Mouse (Mus musculus) forebrain, embryonic 15.5 days (tissue): ENCODE data around the gene Itga10. TPM values are rescaled to one million over a fixed set of nuclear protein-coding genes. Genes with fewer than 3 reads are reported as not detected.

ENCODE experiments used
- ATAC-seq: fragments of 200-750 bp; cut with Nextera tagmentation; replicated peaks from 2 replicates; pipeline ENCODE4 v1.8.0; 2017; ENCODE audit warnings: mild to moderate bottlenecking, moderate TSS enrichment, moderate library complexity
- H3K27ac ChIP-seq: fragments of 300-500 bp; sonication (generic); replicated peaks from 2 replicates; pipeline ENCODE4 v1.5.1; 2015; ENCODE audit warnings: mild to moderate bottlenecking, inconsistent platforms
- H3K27me3 ChIP-seq: fragments of 300-500 bp; sonication (generic); 2 replicates; pipeline ENCODE4 v1.6.1; 2015; ENCODE audit warnings: inconsistent platforms
- H3K36me3 ChIP-seq: fragments of 300-500 bp; sonication (generic); 2 replicates; pipeline ENCODE4 v1.6.1; 2015; ENCODE audit warnings: mild to moderate bottlenecking, inconsistent platforms
- H3K4me1 ChIP-seq: fragments of 300-500 bp; sonication (generic); 2 replicates; pipeline ENCODE4 v1.6.1; 2015; ENCODE audit warnings: inconsistent platforms
- H3K4me2 ChIP-seq: fragments of 300-500 bp; sonication (generic); replicated peaks from 2 replicates; pipeline ENCODE4 v1.6.1; 2015; ENCODE audit warnings: mild to moderate bottlenecking, inconsistent platforms
- H3K4me3 ChIP-seq: fragments of 300-500 bp; sonication (generic); 2 replicates; pipeline ENCODE4 v1.5.1; 2015; ENCODE audit warnings: mild to moderate bottlenecking, inconsistent platforms
- H3K9ac ChIP-seq: fragments of 300-500 bp; sonication (generic); replicated peaks from 2 replicates; pipeline ENCODE4 v1.6.1; 2015; ENCODE audit warnings: mild to moderate bottlenecking, inconsistent platforms
- H3K9me3 ChIP-seq: fragments of 300-500 bp; sonication (generic); 2 replicates; pipeline ENCODE4 v1.6.1; 2016; ENCODE audit warnings: inconsistent platforms
- WGBS: fragments of 180-500 bp; shearing (Covaris S2); methylation state at CpG from one replicate; pipeline ENCODE4 v1.1.7; 2015; ENCODE audit warnings: mixed read lengths; 5-methylcytosine and 5-hydroxymethylcytosine counted together
- polyA plus RNA-seq: library from polyadenylated mRNA; unstranded; fragments of >200 nt; fragmentation: Nextera tagmentation; extraction: Ambion mirVana; gene quantifications from 2 replicates; pipeline ENCODE4 v1.2.1, GENCODE M21; 2015

Gene Itga10
- 0.55 and 0.65 TPM in 2 replicates for polyA plus RNA-seq

DNA sequence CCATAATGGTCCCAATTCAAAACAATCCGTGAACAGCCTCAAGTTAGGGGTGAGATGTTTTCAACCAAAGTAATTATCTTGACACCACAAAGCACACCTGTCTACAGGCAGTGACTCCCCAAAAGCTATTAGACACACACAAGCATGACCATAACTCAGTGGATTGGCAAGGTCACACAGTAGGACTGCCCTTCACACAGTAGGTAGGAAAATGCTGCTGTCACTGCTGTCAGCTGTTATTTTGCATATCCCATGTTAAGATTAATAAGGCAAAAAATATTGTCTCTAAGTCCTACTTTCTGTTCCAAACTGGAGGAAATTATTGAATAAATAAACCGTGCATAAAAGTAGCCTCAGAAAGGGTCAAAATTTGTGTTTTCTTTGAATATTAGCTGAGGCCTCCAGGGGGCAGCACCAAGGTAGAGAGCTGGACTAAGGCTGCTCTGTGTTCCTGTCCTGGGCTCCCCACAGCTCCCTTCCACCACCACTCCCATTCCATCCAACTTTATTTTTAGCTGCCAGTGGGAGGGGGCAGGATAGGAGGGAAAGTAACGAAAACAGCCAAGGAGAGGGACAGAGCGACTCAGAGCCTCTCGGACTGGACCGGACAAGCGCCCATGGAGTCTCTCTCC lies at the start of gene Itga10:
Itga10 (plus strand) TSS at position 567 of the 632 bp plus-strand sequence.
- H3K9ac ChIP-seq: no peak within 1 kb of the TSS
- H3K36me3 ChIP-seq: peaks cover 21% of the 10 kb centered on the region
- no peak for ATAC-seq

GRCm38 (mm10) chr3:96595661-96596060 lies 49.7 kb upstream of the Itga10 start:
- ATAC-seq: no peak
- Histone ChIP-seq H3K4me2 (peak overlapping the region; percentile 98), H3K4me1 (peaks cover 67% of the 10 kb centered on the region), H3K4me3 (peak overlapping the region; percentile 55), H3K9me3 (no peaks in the 10 kb centered on the region), H3K27ac (peak overlapping the region; percentile 78), H3K27me3 (no peaks in the 10 kb centered on the region), H3K36me3 (no peaks in the 10 kb centered on the region), H3K9ac (0 out of 2 replicates have a peak overlapping the region, but pooled peaks have one; percentile 70)
- 28% methylated on average over 6 of the region's 6 CpGs for WGBS

More for the DNA sequence above, at the start of gene Itga10:
- no peak within 1 kb of the TSS for H3K4me2 ChIP-seq
- 64% methylated on average over 7 of the region's 7 CpGs for WGBS
- no peaks in the 10 kb centered on the region for H3K27me3 ChIP-seq
- H3K4me3 ChIP-seq: no peak within 1 kb of the TSS
- no peaks in the 10 kb centered on the region for H3K4me1 ChIP-seq
- H3K9me3 ChIP-seq: no peaks in the 10 kb centered on the region
- no peak within 1 kb of the TSS for H3K27ac ChIP-seq

GRCm38 (mm10) chr3:96596228-96596707 lies 49.1 kb upstream of the Itga10 start, which contains the start of gene Ankrd34a:
Ankrd34a (plus strand) TSS chr3:96596636.
- peaks cover 68% of the 10 kb centered on the region for H3K4me1 ChIP-seq
- WGBS: 1% methylated on average over 21 of the region's 23 CpGs
- peak within 1 kb of the TSS; percentile 70 for H3K9ac ChIP-seq
- H3K27ac ChIP-seq: peak within 1 kb of the TSS; percentile 78
- no peak for ATAC-seq
- no peaks in the 10 kb centered on the region for H3K36me3 ChIP-seq
- H3K27me3 ChIP-seq: no peaks in the 10 kb centered on the region
- peak within 1 kb of the TSS; percentile 55 for H3K4me3 ChIP-seq
- no peaks in the 10 kb centered on the region for H3K9me3 ChIP-seq
- peak within 1 kb of the TSS; percentile 98 for H3K4me2 ChIP-seq

DNA sequence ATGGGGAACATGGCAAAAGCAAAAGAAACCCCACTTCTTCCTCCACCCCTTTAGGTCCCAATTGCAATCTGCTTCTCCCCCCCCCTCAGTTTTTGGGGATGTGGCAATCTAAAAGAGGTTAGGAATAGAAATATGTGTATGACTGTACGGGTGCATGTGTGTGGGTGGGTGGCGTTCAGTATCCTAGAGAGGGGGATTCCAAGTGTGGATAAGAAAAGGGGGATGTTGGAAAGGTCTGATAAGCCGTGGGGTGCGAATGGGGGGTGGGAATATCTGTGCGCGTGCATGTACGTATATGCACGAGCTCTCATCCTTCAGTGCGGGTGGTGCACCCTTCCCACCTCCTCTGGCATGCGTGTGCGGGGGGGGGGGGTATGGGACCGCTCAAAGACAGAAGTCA lies 48.5 kb upstream of the Itga10 start:
- H3K9me3 ChIP-seq: no peaks in the 10 kb centered on the region
- H3K4me1 ChIP-seq: peaks cover 67% of the 10 kb centered on the region
- H3K4me2 ChIP-seq: peak overlapping the region; percentile 98
- under 1% methylated on average over 12 of the region's 12 CpGs for WGBS
- peak overlapping the region; percentile 70 for H3K9ac ChIP-seq
- no peaks in the 10 kb centered on the region for H3K27me3 ChIP-seq
- no peak for ATAC-seq
- H3K36me3 ChIP-seq: no peaks in the 10 kb centered on the region
- peak overlapping the region; percentile 78 for H3K27ac ChIP-seq
- peak overlapping the region; percentile 55 for H3K4me3 ChIP-seq

DNA sequence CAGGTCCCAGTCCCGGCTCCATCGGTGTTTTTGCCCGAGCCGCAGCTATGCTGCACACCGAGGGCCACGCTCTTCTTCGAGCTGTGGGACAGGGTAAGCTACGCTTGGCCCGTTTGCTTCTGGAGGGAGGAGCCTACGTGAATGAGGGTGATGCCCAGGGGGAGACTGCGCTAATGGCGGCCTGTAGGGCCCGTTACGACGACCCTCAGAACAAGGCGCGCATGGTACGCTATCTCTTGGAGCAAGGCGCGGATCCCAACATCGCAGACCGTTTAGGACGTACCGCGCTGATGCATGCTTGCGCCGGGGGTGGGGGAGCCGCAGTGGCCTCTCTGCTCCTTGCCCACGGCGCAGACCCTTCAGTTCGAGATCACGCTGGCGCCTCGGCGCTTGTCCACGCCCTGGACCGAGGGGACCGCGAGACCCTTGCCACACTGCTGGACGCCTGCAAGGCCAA lies 47.9 kb upstream of the Itga10 start:
- H3K4me3 ChIP-seq: peak overlapping the region; percentile 55
- peak overlapping the region; percentile 78 for H3K27ac ChIP-seq
- no peaks in the 10 kb centered on the region for H3K36me3 ChIP-seq
- under 1% methylated on average over 40 of the region's 40 CpGs for WGBS
- H3K4me1 ChIP-seq: peaks cover 69% of the 10 kb centered on the region
- peak overlapping the region; percentile 70 for H3K9ac ChIP-seq
- no peak for ATAC-seq
- no peaks in the 10 kb centered on the region for H3K9me3 ChIP-seq
- H3K27me3 ChIP-seq: no peaks in the 10 kb centered on the region
- H3K4me2 ChIP-seq: peak overlapping the region; percentile 98

GRCm38 (mm10) chr3:96598156-96599068 lies 47.0 kb upstream of the Itga10 start:
- Histone ChIP-seq H3K4me3 (peak overlapping the region; percentile 55), H3K4me2 (peak overlapping the region; percentile 98), H3K27me3 (no peaks in the 10 kb centered on the region), H3K9me3 (no peaks in the 10 kb centered on the region), H3K27ac (peak overlapping the region; percentile 78), H3K36me3 (no peaks in the 10 kb centered on the region), H3K9ac (peak overlapping the region; percentile 70), H3K4me1 (peaks cover 69% of the 10 kb centered on the region)
- ATAC-seq: no peak
- under 1% methylated on average over 52 of the region's 54 CpGs for WGBS

DNA sequence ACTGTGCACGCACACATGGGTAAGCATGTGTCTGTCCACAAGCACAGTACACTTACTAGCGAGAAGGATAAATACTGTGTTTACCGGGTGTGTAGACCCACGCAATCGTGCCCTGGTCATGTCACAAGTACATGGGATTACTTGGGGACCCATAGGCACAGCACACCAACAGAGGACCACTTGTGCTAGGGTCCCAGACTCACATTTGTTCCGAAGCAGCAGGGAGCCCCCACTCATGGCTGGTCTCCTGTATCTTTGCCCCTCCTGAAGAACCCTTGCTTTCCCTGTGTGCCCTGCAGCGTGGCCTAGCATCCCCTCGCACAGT lies 46.4 kb upstream of the Itga10 start:
- no peaks in the 10 kb centered on the region for H3K36me3 ChIP-seq
- ATAC-seq: no peak
- no peaks in the 10 kb centered on the region for H3K9me3 ChIP-seq
- H3K4me2 ChIP-seq: peak overlapping the region; percentile 98
- no peak overlapping the region for H3K27ac ChIP-seq
- H3K4me1 ChIP-seq: peaks cover 75% of the 10 kb centered on the region
- H3K4me3 ChIP-seq: peak overlapping the region; percentile 55
- WGBS: 46% methylated on average over 8 of the region's 8 CpGs
- no peaks in the 10 kb centered on the region for H3K27me3 ChIP-seq
- H3K9ac ChIP-seq: 0 out of 2 replicates have a peak overlapping the region, but pooled peaks have one; percentile 70

- Histone ChIP-seq H3K36me3 (no peaks in the 10 kb centered on the region), H3K4me1 (peaks cover 79% of the 10 kb centered on the region), H3K9me3 (no peaks in the 10 kb centered on the region), H3K4me3 (peak overlapping the region; percentile 55), H3K9ac (no peak overlapping the region), H3K27ac (no peak overlapping the region), H3K4me2 (peak overlapping the region; percentile 98; the same call in 1 of the 2 replicates), H3K27me3 (no peaks in the 10 kb centered on the region)
- no peak for ATAC-seq
- WGBS: 85% methylated on average over 3 of the region's 3 CpGs
These were observed 46.0 kb upstream of the Itga10 start for GRCm38 (mm10) chr3:96599411-96599810.

DNA sequence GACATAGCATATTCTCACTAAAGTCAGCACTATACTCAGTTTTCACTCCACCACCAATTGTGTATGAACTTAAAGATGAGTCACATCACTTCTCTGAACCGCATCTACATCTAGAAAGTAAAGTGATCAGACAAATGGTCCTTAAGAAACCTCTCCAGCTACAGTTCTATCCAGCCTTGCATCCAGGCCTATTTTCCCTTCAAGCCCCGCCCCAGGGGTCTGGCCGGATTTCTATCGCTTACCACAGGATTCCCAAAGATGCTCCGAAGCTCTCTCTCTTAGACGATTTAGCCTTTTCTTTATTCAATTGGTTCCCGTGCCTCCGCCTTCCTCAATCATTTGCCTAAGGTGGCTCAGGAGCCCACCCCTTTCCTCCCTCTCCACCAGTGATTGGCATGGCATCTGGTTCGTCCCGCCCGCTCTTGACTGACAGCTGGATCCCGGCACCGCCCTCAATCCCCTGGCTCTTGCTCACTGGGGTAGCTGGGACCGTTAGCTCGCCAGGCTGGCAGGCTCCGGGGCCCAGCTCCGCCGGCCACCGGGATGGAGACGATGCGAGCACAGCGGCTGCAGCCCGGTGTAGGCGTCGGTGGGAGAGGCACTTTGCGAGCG lies 44.6 kb upstream of the Itga10 start, which contains the start of gene Lix1l:
Lix1l (plus strand) TSS at position 511 of the 612 bp plus-strand sequence.
- peak; percentile 94 for ATAC-seq
- no peaks in the 10 kb centered on the region for H3K36me3 ChIP-seq
- H3K4me3 ChIP-seq: peak within 1 kb of the TSS; percentile 86
- no peaks in the 10 kb centered on the region for H3K9me3 ChIP-seq
- peaks cover 84% of the 10 kb centered on the region for H3K4me1 ChIP-seq
- under 1% methylated on average over 25 of the region's 27 CpGs for WGBS
- H3K9ac ChIP-seq: peak within 1 kb of the TSS; percentile 94
- peak within 1 kb of the TSS; percentile 96 for H3K27ac ChIP-seq
- no peaks in the 10 kb centered on the region for H3K27me3 ChIP-seq
- peak within 1 kb of the TSS; percentile 54 for H3K4me2 ChIP-seq

GRCm38 (mm10) chr3:96601251-96601787 lies 44.1 kb upstream of the Itga10 start:
- Histone ChIP-seq H3K4me1 (peaks cover 81% of the 10 kb centered on the region), H3K27ac (peak overlapping the region; percentile 96), H3K27me3 (no peaks in the 10 kb centered on the region), H3K4me2 (peak overlapping the region; percentile 54), H3K9me3 (no peaks in the 10 kb centered on the region), H3K36me3 (no peaks in the 10 kb centered on the region), H3K9ac (peak overlapping the region; percentile 94), H3K4me3 (peak overlapping the region; percentile 86)
- peak; percentile 70 for ATAC-seq
- WGBS: under 1% methylated on average over 20 of the region's 40 CpGs

DNA sequence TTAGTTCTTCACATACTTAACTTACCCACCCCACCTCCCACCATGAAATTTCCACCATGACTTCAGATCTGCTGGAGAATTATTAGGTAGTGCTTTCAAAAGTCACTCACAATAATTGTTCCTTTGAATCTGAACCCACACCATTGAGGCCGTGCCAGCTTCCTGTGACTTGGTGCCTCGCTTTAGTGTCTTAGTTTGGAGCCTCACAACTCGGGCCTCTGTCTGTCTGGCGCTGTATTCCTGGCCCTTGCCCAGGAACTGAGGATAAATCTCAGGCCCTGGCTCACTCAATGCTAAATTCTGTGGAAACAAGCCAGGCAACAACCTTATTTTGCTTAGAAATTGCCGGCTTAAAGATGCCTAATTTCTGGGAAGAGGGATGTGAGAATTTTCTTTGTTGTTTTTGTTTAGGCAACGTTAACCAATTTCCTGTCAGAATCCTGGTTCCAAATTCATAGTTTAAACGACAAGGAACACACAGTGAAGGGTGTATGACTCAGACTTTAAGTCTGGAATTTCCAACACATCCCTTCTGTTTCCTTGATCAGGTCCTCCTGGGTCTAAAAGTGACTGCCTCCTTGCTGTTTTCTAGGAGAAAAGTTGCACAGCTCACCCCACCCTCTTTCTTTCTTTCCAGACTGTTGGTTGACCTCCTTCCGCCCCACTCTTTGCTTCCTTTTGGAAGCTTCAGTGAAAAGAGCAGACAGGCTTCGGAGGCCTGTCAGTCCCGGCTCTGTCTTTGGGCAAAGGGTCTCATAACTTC lies 43.3 kb upstream of the Itga10 start:
- H3K27me3 ChIP-seq: no peaks in the 10 kb centered on the region
- H3K27ac ChIP-seq: peak overlapping the region; percentile 96
- peaks cover 73% of the 10 kb centered on the region for H3K4me1 ChIP-seq
- H3K9me3 ChIP-seq: no peaks in the 10 kb centered on the region
- no peak for ATAC-seq
- H3K9ac ChIP-seq: peak overlapping the region; percentile 94
- no peaks in the 10 kb centered on the region for H3K36me3 ChIP-seq
- peak overlapping the region; percentile 54 for H3K4me2 ChIP-seq
- 6% methylated on average over 10 of the region's 10 CpGs for WGBS
- H3K4me3 ChIP-seq: peak overlapping the region; percentile 86
